Mouse (Mus musculus) right cerebral cortex, postnatal 14 days (tissue): Measurements from ENCODE around the gene Nid1.

Source experiments
- DNase-seq: peaks from one replicate; pipeline ENCODE4 v3.0.0; 2022

Gene Nid1

DNA sequence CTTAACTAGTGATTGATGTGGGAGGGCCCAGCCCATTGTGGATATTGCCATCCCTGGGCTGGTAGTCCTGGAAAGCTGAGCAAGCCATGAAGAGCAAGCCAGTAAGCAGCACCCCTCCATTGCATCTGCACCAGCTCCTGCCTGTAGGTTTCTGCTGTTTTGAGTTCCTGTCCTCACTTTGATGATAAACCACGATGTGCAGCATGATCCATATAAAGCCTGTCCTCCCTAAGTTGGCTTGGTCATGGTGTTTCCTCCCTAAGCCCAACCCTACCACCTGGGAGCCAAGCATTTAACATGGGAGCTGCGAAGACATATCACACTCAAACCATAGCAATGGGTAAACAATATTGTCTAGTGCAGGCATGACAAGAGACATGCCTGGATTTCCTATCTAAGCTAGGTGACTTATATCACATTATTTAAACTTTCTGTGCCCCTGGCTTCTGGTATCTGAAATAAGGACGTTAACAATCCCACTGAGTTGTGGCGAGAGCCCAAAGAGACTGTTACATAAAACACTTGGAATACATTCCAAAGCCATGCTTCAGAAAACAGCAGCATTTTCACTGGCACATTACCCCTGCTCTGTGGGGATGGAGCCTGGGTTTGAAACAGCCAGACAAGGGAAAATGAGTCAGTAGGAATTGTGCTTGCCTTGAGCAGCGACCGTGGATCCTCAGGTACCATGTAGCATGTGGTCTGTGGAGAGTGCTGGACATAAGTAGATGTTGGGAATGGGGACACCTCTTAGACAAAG lies 111.3 kb downstream of the Nid1 start:
- DNase-seq: no peak

DNA sequence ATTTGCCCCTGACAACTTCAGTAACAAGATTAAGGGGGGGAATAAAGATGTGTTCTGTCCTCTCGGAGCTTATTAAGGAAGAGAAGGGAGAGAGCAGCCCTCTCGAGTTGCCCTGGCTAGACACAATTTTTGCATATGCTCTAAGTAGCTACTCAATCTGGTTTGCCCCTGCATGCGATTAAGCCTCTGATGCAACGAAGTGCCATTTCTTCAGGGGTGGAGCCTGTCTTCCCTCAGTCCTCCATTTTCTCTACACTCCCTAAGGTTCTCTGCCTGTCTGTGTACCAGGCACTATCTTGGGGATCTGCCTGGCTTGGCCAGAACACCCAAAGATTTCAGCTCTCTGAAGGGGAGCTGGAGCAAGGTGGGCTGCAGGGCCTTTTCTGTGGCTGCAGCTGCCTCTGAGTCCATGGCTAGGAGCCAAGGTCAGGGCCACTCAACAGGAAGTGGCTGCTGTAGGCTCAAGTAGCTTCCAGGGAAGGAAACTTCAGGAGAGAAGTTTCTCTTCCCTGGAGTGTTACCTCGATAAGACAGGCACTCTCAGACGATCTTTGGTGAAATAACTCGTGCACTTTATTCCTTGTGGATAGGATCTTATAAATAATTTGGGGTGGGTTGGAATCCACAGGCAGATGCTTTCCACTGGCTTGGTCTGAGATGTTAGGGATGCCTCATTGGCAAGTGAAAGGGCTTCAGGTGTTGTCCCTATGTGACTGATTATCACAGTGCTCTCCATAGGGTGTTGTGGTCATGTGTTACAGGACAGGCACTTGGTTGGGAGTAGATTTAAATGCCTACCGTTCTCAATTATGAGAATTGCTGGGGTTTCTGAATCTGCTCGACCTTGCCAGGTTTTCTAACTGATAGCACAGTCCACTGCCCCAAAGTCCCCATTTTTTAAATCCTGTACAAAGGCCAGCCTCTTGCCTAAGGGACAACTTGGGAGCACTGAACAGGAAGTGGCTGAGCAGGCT lies 112.6 kb downstream of the Nid1 start:
- DNase-seq: no peak

DNA sequence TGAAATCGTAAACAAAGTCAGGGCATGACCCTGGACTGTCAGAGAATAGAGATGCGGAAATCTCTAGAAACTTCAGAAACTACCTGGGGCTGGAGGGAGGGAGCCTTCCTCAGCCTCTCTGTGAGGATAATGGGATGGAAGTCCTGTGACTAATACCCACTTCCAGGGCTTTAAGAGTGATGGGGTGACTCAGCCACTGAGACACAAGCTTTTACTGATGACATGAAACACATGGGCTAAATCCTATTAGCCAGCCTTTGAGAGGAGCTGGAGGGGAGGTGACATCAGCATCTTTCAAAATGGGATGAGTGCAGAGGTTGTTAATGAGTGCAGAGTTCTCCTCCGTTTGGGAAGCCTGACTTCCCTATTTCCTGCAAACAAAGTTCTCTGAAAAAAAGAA lies 114.7 kb downstream of the Nid1 start:
- DNase-seq: no peak

DNA sequence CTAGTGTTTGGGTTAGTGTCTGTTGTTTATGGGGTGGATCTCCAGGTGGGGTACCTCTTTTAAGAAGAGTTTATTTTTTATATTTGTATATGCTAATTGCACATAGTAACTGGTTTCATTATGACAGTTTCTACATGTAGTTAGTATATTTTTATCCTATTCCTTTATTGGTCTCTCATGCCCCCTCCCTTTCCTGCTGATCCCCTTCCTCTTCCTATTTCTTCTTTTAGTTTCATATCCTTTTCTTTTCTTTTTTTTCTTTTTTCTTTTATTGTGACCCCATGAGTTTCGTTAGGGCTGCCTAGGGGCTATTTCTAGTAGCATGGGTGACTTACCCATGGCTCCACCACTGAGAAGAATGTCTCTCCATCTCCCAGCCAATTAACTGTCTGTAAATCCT lies 116.3 kb downstream of the Nid1 start:
- no peak for DNase-seq

DNA sequence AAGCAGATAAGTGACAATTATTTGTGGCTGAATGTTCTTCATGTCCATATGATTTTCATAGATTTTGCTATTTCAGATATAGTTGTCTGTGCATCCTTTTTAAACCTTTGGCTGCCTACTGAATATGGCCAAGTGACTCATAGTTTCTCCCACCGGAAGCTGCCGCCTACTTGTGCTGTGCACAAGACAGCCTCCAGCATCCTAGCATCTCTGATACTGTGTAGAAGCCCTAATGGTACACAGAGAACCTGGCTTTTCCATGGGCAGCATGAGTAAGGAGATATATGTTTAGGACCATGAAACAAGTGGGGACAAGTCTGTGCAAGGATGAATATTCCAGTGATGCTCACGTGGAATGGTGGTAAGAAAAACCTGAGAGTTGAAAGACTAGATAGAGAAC lies 117.8 kb downstream of the Nid1 start:
- no peak for DNase-seq

DNA sequence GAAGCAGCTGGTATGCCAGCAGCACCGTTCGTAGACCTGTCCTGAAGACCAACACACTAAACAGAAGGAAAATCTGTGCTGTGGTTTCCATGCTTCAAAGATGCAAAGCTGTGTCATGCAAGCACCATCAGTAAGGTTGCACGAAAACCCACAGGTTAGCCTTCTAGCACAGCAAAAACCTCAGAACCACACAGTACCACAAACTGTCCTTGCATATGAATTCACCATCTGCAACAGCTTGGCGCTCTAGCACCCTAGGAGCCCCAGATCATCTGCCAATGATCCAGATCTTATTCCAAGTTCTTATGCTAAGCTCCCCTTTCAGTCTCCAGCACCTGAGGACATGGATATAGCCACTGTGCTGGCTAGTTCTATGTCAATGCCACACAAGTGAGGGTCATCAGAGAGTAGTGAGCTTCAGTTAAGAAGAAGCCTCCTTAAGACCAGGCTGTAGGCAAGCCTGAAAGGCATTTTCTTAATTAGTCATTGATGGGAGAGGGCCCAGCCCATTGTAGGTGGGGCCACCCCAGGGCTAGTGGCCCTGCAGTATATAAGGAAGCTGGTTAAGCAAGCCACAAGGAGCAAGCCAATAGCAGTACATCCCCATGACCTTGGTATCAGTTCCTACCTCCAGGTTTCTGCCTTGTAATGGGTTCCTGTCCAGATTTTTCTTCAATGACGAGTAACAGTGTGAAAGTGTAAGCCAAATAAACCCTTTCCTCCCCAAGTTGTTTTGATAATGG lies 119.8 kb downstream of the Nid1 start:
- DNase-seq: no peak

DNA sequence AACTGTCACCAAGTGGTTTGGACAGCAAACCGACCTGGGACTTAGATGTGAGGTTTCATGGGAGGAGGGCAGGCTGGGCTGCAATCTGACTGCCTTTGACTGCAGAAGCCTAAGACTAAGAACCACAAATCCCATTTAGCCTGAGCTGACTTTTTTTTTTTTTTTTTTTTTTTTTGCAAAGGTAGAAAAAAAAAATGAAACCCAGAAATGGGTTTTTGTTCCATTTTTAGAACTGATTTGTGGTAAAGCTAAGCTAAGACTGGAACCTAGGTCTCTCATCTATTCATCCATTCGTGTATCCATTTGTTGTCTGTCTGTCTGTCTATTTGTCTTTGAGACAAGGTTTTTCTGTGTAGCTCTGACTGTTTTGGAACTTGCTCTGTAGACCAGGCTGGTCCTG lies 120.9 kb downstream of the Nid1 start:
- DNase-seq: no peak

DNA sequence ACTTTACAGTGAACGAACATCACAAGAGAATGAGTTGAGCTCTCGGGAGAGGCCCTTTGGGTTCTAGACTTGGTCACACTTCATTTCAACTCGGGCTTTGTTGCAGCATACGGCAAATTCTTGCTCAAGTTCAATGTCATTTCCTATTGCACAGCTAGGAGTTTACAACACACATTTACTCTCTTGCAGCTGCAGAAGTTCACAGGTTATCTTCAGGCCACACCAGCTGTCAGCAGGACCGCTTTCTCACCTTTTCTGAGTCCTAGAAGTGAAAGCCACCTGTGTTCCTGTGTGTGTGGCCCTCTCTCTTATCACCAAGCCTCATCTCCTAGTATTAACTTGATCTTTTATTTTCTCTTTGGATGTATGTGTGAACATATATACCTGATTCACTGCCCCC lies 121.5 kb downstream of the Nid1 start:
- DNase-seq: no peak
